Mouse (Mus musculus) small intestine, adult 2 months (tissue): ENCODE measurements around the gene Nfia. TPM values are rescaled to one million over a fixed set of nuclear protein-coding genes. Genes with fewer than 3 reads are reported as not detected.

Experiments used
- H3K27ac ChIP-seq: fragments of 200-500 bp; 2 replicates; pipeline ENCODE4 v1.5.1; 2012; ENCODE audit warnings: low read depth, low read length, control low read depth, inconsistent platforms; ENCODE audit not compliant: insufficient read depth
- H3K27me3 ChIP-seq: fragments of 200-500 bp; 2 replicates; pipeline ENCODE4 v1.6.1; 2012; ENCODE audit warnings: mild to moderate bottlenecking, moderate library complexity, low read length, inconsistent platforms; ENCODE audit not compliant: control insufficient read depth, insufficient read depth
- H3K36me3 ChIP-seq: fragments of 200-500 bp; 2 replicates; pipeline ENCODE4 v1.6.1; 2012; ENCODE audit warnings: mild to moderate bottlenecking, low read length, control low read depth, inconsistent platforms; ENCODE audit not compliant: control insufficient read depth, insufficient read depth
- H3K4me1 ChIP-seq: fragments of 200-500 bp; 2 replicates; pipeline ENCODE4 v1.6.1; 2012; ENCODE audit warnings: low read length, inconsistent platforms, mixed read lengths; ENCODE audit not compliant: control insufficient read depth, insufficient read depth, insufficient read length
- H3K4me3 ChIP-seq: fragments of 200-500 bp; 2 replicates; pipeline ENCODE4 v1.5.1; 2012; ENCODE audit warnings: low read depth, mild to moderate bottlenecking, control low read depth, inconsistent platforms, low read length, moderate library complexity
- CTCF ChIP-seq: fragments of 200-500 bp; IDR thresholded peaks from 2 replicates; pipeline ENCODE4 v1.5.1; 2012; ENCODE audit warnings: low read depth, mild to moderate bottlenecking, control low read depth, inconsistent platforms, low read length, moderate library complexity, mixed read lengths; ENCODE audit not compliant: insufficient replicate concordance, insufficient read length; ENCODE audit errors: extremely low read depth
- POLR2A ChIP-seq: fragments of 200-500 bp; IDR thresholded peaks from 2 replicates; pipeline ENCODE4 v1.6.1; 2012; ENCODE audit warnings: low read depth, mild to moderate bottlenecking, control low read depth, inconsistent platforms, low read length, moderate library complexity
- WGBS: fragments of 180-500 bp; shearing (Covaris S2); methylation state at CpG from one replicate; pipeline ENCODE4 v1.1.7; 2018; 5-methylcytosine and 5-hydroxymethylcytosine counted together
- polyA plus RNA-seq: library from polyadenylated mRNA; depleted of rRNA; stranded (reverse); fragments of >200 nt; gene quantifications from 2 replicates; pipeline ENCODE4 v1.2.3, GENCODE M21; 2012

Nfia gene
- polyA plus RNA-seq, 1 experiment = 16.5 TPM

DNA sequence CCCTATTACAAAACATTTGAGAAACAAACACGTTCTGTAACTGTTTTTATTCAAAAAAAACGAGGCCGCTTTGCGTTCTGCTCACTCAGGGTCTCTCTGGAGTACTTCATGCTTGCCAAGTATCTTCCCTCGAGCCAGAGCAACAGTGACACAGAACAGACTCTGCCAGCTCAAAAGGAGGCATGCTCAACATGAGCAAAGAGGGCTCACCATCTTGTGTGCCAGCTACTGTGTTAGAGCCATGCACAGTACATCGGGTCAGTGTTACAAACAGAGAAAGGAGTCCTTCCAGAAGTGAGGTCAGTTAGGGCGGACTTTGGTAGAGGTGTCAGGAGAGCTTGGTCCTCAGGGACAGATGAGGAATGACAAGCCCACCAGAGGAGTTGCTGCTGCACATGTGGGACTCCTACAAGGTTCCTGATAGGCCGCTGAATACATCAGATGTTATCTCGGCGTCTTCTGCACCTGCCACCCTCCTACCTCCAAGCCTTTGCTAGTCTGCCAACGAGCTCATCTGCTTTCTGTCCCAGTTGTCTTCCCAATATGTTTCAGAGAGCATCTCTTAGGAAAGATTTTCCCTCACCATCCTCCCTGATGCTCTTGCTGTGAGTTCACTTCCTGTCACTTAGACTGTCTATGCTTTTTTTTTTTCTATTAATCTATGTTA, 224.8 kb downstream of the Nfia start:
- no peak for TF ChIP-seq CTCF
- WGBS = 77% methylated on average over 11 of the region's 11 CpGs
- H3K4me3 ChIP-seq = no peak overlapping the region

GRCm38 (mm10) chr4:98002206-98002605, 229.7 kb downstream of the Nfia start:
- WGBS = 75% methylated on average over 5 of the region's 5 CpGs
- Histone ChIP-seq H3K27ac (no peak overlapping the region), H3K4me1 (no peaks in the 10 kb centered on the region), H3K4me3 (no peak overlapping the region), H3K36me3 (no peaks in the 10 kb centered on the region), H3K27me3 (no peaks in the 10 kb centered on the region)
- TF ChIP-seq CTCF (no peak), POLR2A (no peak)

More for the DNA sequence above, 224.8 kb downstream of the Nfia start:
- H3K27ac ChIP-seq = no peak overlapping the region
- no peaks in the 10 kb centered on the region for H3K36me3 ChIP-seq
- no peaks in the 10 kb centered on the region for H3K27me3 ChIP-seq
- no peaks in the 10 kb centered on the region for H3K4me1 ChIP-seq

DNA sequence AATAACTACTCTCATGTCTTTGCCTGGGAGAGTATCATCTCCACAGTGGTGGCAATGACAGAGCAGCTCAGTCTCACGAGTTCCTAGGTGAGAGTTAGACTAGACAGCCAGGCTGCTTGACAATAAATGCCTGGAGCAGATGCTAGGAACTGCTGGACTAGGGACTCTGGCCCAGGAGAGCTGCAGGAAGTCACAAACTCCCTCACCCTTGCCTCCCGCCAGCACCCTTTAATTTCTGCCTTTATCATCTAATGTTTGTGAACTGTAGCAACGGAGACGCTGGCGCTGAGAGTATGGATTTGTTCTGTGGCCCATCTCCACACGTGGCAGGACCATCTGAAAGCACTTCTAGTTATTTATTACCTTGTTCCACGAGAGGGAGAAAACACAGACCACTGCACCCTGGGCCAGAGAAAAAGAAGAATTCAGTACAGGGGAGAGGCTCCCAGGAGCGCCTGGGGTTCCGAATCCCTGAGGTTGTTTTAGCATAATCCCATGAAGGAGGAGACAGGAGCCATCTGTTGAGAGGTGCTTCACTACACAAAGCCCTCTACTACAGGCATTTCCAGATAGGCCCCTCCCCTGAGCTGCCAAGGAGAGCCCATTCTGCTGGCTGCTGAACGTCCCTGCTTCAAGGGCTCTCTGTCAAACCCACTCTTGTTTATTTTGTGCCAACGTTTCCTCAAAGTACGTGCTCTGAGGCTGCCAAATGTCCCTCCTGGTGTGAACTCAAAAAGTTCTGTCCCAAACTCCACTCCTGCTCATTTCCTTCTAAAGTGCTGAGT, 231.0 kb downstream of the Nfia start:
- H3K4me3 ChIP-seq = no peak overlapping the region
- no peaks in the 10 kb centered on the region for H3K36me3 ChIP-seq
- TF ChIP-seq CTCF = no peak
- no peak for TF ChIP-seq POLR2A
- no peaks in the 10 kb centered on the region for H3K4me1 ChIP-seq
- H3K27ac ChIP-seq = peak overlapping the region; percentile 31; the same call in 1 of the 2 replicates
- no peaks in the 10 kb centered on the region for H3K27me3 ChIP-seq
- 31% methylated on average over 12 of the region's 12 CpGs for WGBS

DNA sequence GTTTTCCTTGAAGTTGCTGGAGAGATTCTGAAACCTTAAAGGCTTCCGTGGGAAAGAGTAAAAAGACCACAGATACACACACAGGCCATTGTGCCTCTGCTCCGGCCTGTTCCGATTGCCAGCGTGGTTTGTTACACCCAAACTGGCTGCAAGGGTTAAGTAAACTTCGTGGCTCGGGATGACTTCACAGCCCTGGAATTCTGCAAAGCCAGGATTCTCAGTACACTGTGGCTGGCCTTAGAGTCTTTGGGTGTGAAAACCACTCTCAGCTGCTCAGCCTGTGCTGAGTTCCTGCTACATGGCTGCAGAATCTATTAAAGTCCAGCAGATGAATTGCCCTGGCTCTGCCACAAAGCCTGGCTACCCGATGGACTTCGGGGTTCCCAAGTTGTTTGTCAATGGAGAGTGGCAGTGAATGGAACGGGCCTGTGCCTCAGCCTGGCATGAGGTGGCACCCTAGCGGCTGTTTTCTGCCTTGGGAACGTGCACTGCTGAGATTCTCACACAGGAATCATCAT, 231.6 kb downstream of the Nfia start:
- Histone ChIP-seq H3K36me3 (no peaks in the 10 kb centered on the region), H3K4me3 (no peak overlapping the region), H3K27ac (0 out of 2 replicates have a peak overlapping the region, but pooled peaks have one; percentile 28), H3K27me3 (no peaks in the 10 kb centered on the region), H3K4me1 (no peaks in the 10 kb centered on the region)
- TF ChIP-seq POLR2A = no peak
- TF ChIP-seq CTCF = 0 out of 2 replicates have a peak, but pooled peaks have one; percentile 25
- 33% methylated on average over 11 of the region's 11 CpGs for WGBS

DNA sequence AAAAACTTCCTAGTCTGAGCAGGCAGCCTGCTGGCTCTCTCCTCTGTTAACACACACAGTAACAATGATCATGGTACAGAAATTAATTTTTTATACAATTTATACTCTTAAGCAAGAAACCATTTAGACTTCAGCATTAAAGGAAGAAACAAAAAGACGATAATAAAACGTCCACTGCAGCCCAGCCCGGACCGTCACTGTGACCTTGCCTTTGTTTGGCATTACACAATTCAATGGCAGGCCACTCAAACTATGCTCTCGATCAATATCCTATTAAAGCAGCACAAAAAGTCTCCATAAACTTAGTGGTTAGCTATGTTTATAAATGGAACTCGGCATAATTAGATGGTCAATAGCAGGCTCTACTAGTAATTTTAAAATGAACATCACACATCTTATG, 232.5 kb downstream of the Nfia start:
- no peaks in the 10 kb centered on the region for H3K4me1 ChIP-seq
- WGBS = 82% methylated on average over 6 of the region's 6 CpGs
- H3K27ac ChIP-seq = no peak overlapping the region
- no peak overlapping the region for H3K4me3 ChIP-seq
- no peaks in the 10 kb centered on the region for H3K36me3 ChIP-seq
- TF ChIP-seq CTCF = no peak
- no peak for TF ChIP-seq POLR2A
- H3K27me3 ChIP-seq = no peaks in the 10 kb centered on the region

DNA sequence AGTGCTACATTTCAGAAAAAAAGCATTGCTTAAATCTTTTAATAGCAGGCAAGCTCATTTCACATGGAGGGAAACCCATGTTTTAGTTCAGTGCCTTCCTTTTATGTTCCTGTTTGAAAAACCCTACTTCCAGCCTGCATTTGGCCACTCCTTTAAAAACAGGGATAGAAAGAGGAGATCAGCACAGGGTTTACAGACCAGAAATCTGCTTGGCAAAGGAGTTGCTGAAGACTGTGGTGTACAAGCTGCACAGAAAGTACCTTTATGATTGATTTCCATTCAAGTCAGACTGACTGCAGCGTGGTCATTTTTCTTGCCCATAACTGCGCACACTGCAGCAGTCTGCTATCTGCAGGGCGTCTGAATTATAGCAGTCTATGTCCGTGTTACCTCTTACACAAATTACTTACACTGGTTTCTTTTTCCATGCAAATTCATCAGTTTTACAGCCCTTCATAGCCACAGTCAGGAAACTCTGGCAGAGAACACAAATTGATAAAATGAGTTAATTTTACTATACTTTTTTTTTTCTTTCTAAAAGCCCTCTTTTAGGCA, 236.4 kb downstream of the Nfia start:
- no peaks in the 10 kb centered on the region for H3K27me3 ChIP-seq
- H3K27ac ChIP-seq = no peak overlapping the region
- no peaks in the 10 kb centered on the region for H3K4me1 ChIP-seq
- H3K4me3 ChIP-seq = no peak overlapping the region
- WGBS = 81% methylated on average over 4 of the region's 4 CpGs
- no peak for TF ChIP-seq CTCF
- TF ChIP-seq POLR2A = no peak
- no peaks in the 10 kb centered on the region for H3K36me3 ChIP-seq

- Histone ChIP-seq H3K27me3 (no peaks in the 10 kb centered on the region), H3K4me3 (no peak overlapping the region), H3K27ac (no peak overlapping the region), H3K4me1 (no peaks in the 10 kb centered on the region), H3K36me3 (peaks cover 5% of the 10 kb centered on the region; the same call in 1 of the 2 replicates)
- TF ChIP-seq CTCF (no peak), POLR2A (no peak)
- 84% methylated on average over 2 of the region's 2 CpGs for WGBS
Measured at GRCm38 (mm10) chr4:98009966-98010365, 237.4 kb downstream of the Nfia start.
